Mouse (Mus musculus): ENCODE data around the gene Gba2. TPM values are rescaled to one million over a fixed set of nuclear protein-coding genes. Genes with fewer than 3 reads are reported as not detected.

The Gba2 gene
- polyA plus RNA-seq, 1 experiment: 87.0 TPM

- no peak overlapping the region for H3K4me3 ChIP-seq (ENCODE audit: control insufficient read depth, insufficient read depth, low read length)
- TF ChIP-seq CTCF (IDR thresholded peaks at IDR 0.05; ENCODE audit: borderline replicate concordance, control insufficient read depth, extremely low read depth, insufficient read depth, low read length, poor library complexity) (no peak), POLR2A (IDR thresholded peaks at IDR 0.05; ENCODE audit: control insufficient read depth, extremely low read depth, insufficient read depth, low read length, poor library complexity) (no peak)
- H3K36me3 ChIP-seq (ENCODE audit: control insufficient read depth, insufficient read depth, low read length): peaks cover 99% of the 10 kb centered on the region
- H3K27ac ChIP-seq (ENCODE audit: control insufficient read depth, insufficient read depth, low read length): no peak overlapping the region
- 97% methylated on average over 12 of the region's 12 CpGs for WGBS
- H3K4me1 ChIP-seq (replicated peaks; ENCODE audit: control insufficient read depth, insufficient read depth, low read length): no peaks in the 10 kb centered on the region
- no peaks in the 10 kb centered on the region for H3K27me3 ChIP-seq (ENCODE audit: control insufficient read depth, insufficient read depth, low read length)
- DNase-seq: no peak
These were observed 29.6 kb downstream of the Gba2 start for GRCm38 (mm10) chr4:43549055-43549454.

GRCm38 (mm10) chr4:43547160-43547559 is 31.5 kb downstream of the Gba2 start:
- peaks cover 99% of the 10 kb centered on the region for H3K36me3 ChIP-seq (ENCODE audit: control insufficient read depth, insufficient read depth, low read length)
- TF ChIP-seq POLR2A (IDR thresholded peaks at IDR 0.05; ENCODE audit: control insufficient read depth, extremely low read depth, insufficient read depth, low read length, poor library complexity) (no peak), CTCF (IDR thresholded peaks at IDR 0.05; ENCODE audit: borderline replicate concordance, control insufficient read depth, extremely low read depth, insufficient read depth, low read length, poor library complexity) (no peak)
- no peak overlapping the region for H3K27ac ChIP-seq (ENCODE audit: control insufficient read depth, insufficient read depth, low read length)
- no peaks in the 10 kb centered on the region for H3K4me1 ChIP-seq (replicated peaks; ENCODE audit: control insufficient read depth, insufficient read depth, low read length)
- no peaks in the 10 kb centered on the region for H3K27me3 ChIP-seq (ENCODE audit: control insufficient read depth, insufficient read depth, low read length)
- 96% methylated on average over 8 of the region's 8 CpGs for WGBS
- no peak overlapping the region for H3K4me3 ChIP-seq (ENCODE audit: control insufficient read depth, insufficient read depth, low read length)
- DNase-seq: no peak

- Histone ChIP-seq H3K4me1 (replicated peaks; ENCODE audit: control insufficient read depth, insufficient read depth, low read length) (no peaks in the 10 kb centered on the region), H3K27ac (ENCODE audit: control insufficient read depth, insufficient read depth, low read length) (no peak overlapping the region), H3K4me3 (ENCODE audit: control insufficient read depth, insufficient read depth, low read length) (no peak overlapping the region), H3K27me3 (ENCODE audit: control insufficient read depth, insufficient read depth, low read length) (no peaks in the 10 kb centered on the region), H3K36me3 (ENCODE audit: control insufficient read depth, insufficient read depth, low read length) (peaks cover 99% of the 10 kb centered on the region)
- 96% methylated on average over 12 of the region's 12 CpGs for WGBS
- TF ChIP-seq POLR2A (IDR thresholded peaks at IDR 0.05; ENCODE audit: control insufficient read depth, extremely low read depth, insufficient read depth, low read length, poor library complexity) (no peak), CTCF (IDR thresholded peaks at IDR 0.05; ENCODE audit: borderline replicate concordance, control insufficient read depth, extremely low read depth, insufficient read depth, low read length, poor library complexity) (no peak)
- DNase-seq: no peak
These were observed 32.2 kb downstream of the Gba2 start for GRCm38 (mm10) chr4:43546375-43547047.

GRCm38 (mm10) chr4:43542044-43542443 is 36.6 kb downstream of the Gba2 start:
- Histone ChIP-seq H3K27me3 (ENCODE audit: control insufficient read depth, insufficient read depth, low read length) (no peaks in the 10 kb centered on the region), H3K4me3 (ENCODE audit: control insufficient read depth, insufficient read depth, low read length) (no peak overlapping the region), H3K27ac (ENCODE audit: control insufficient read depth, insufficient read depth, low read length) (no peak overlapping the region), H3K4me1 (replicated peaks; ENCODE audit: control insufficient read depth, insufficient read depth, low read length) (no peaks in the 10 kb centered on the region), H3K36me3 (ENCODE audit: control insufficient read depth, insufficient read depth, low read length) (peaks cover 93% of the 10 kb centered on the region)
- WGBS: 85% methylated on average over 3 of the region's 3 CpGs
- DNase-seq: no peak
- TF ChIP-seq CTCF (IDR thresholded peaks at IDR 0.05; ENCODE audit: borderline replicate concordance, control insufficient read depth, extremely low read depth, insufficient read depth, low read length, poor library complexity) (no peak), POLR2A (IDR thresholded peaks at IDR 0.05; ENCODE audit: control insufficient read depth, extremely low read depth, insufficient read depth, low read length, poor library complexity) (no peak)

GRCm38 (mm10) chr4:43536031-43536430 is 42.6 kb downstream of the Gba2 start:
- no peak for TF ChIP-seq POLR2A (IDR thresholded peaks at IDR 0.05; ENCODE audit: control insufficient read depth, extremely low read depth, insufficient read depth, low read length, poor library complexity)
- TF ChIP-seq CTCF (IDR thresholded peaks at IDR 0.05; ENCODE audit: borderline replicate concordance, control insufficient read depth, extremely low read depth, insufficient read depth, low read length, poor library complexity): no peak
- Histone ChIP-seq H3K36me3 (ENCODE audit: control insufficient read depth, insufficient read depth, low read length) (peaks cover 97% of the 10 kb centered on the region), H3K4me3 (ENCODE audit: control insufficient read depth, insufficient read depth, low read length) (no peak overlapping the region), H3K27ac (ENCODE audit: control insufficient read depth, insufficient read depth, low read length) (no peak overlapping the region), H3K27me3 (ENCODE audit: control insufficient read depth, insufficient read depth, low read length) (no peaks in the 10 kb centered on the region), H3K4me1 (replicated peaks; ENCODE audit: control insufficient read depth, insufficient read depth, low read length) (no peaks in the 10 kb centered on the region)
- WGBS: 97% methylated on average over 9 of the region's 9 CpGs
- DNase-seq: no peak

GRCm38 (mm10) chr4:43535628-43536027 is 43.0 kb downstream of the Gba2 start:
- TF ChIP-seq CTCF (IDR thresholded peaks at IDR 0.05; ENCODE audit: borderline replicate concordance, control insufficient read depth, extremely low read depth, insufficient read depth, low read length, poor library complexity) (no peak), POLR2A (IDR thresholded peaks at IDR 0.05; ENCODE audit: control insufficient read depth, extremely low read depth, insufficient read depth, low read length, poor library complexity) (no peak)
- DNase-seq: no peak
- no peaks in the 10 kb centered on the region for H3K27me3 ChIP-seq (ENCODE audit: control insufficient read depth, insufficient read depth, low read length)
- peaks cover 98% of the 10 kb centered on the region for H3K36me3 ChIP-seq (ENCODE audit: control insufficient read depth, insufficient read depth, low read length)
- 97% methylated on average over 8 of the region's 8 CpGs for WGBS
- H3K27ac ChIP-seq (ENCODE audit: control insufficient read depth, insufficient read depth, low read length): no peak overlapping the region
- H3K4me1 ChIP-seq (replicated peaks; ENCODE audit: control insufficient read depth, insufficient read depth, low read length): no peaks in the 10 kb centered on the region
- H3K4me3 ChIP-seq (ENCODE audit: control insufficient read depth, insufficient read depth, low read length): no peak overlapping the region

- Histone ChIP-seq H3K27ac (ENCODE audit: control insufficient read depth, insufficient read depth, low read length) (no peak overlapping the region), H3K27me3 (ENCODE audit: control insufficient read depth, insufficient read depth, low read length) (no peaks in the 10 kb centered on the region), H3K4me3 (ENCODE audit: control insufficient read depth, insufficient read depth, low read length) (no peak overlapping the region), H3K36me3 (ENCODE audit: control insufficient read depth, insufficient read depth, low read length) (peaks cover 74% of the 10 kb centered on the region), H3K4me1 (replicated peaks; ENCODE audit: control insufficient read depth, insufficient read depth, low read length) (no peaks in the 10 kb centered on the region)
- TF ChIP-seq CTCF (IDR thresholded peaks at IDR 0.05; ENCODE audit: borderline replicate concordance, control insufficient read depth, extremely low read depth, insufficient read depth, low read length, poor library complexity) (no peak), POLR2A (IDR thresholded peaks at IDR 0.05; ENCODE audit: control insufficient read depth, extremely low read depth, insufficient read depth, low read length, poor library complexity) (no peak)
- DNase-seq: no peak
- 96% methylated on average over 9 of the region's 9 CpGs for WGBS
These were observed 45.4 kb downstream of the Gba2 start for GRCm38 (mm10) chr4:43533270-43533669.

Measured in thymus, adult 2 months (tissue).